In genomic region chr5:142596723-142597122, GRCm38 (mm10) we compare ENCODE assay signal across 16 mouse cellular contexts. TPM values are rescaled to one million over a fixed set of nuclear protein-coding genes. Genes with fewer than 3 reads are reported as not detected.
"Had no signal": no experiment of that assay in that cellular context is flagged by ENCODE, and none has a peak within 500 bp of the region (broad histone marks: within the 10 kb centered on the region; RNA-seq: fewer than 3 reads in every experiment).

No protein-coding gene starts in this region.

- DNase-seq: kidney, adult 18-20 months; kidney, postnatal 10 days; kidney, postnatal 4 days; lung, postnatal 14 days; right cerebral cortex, postnatal 14 days; thymus, postnatal 4 days had no signal

- H3K9ac ChIP-seq: limb, embryonic 12.5 days; lung, embryonic 15.5 days; midbrain, embryonic 15.5 days; stomach, embryonic 15.5 days had no signal

- H3K4me3 ChIP-seq: left cerebral cortex, adult 2 months; limb, embryonic 12.5 days; lung, embryonic 15.5 days; megakaryocyte, embryonic 14.5 days; midbrain, embryonic 15.5 days; stomach, embryonic 15.5 days had no signal

- H3K36me3 ChIP-seq: limb, embryonic 12.5 days; lung, embryonic 15.5 days; midbrain, embryonic 15.5 days; stomach, embryonic 15.5 days had no signal

- H3K4me1 ChIP-seq: lung, embryonic 15.5 days; midbrain, embryonic 15.5 days; stomach, embryonic 15.5 days had no signal

- H3K9me3 ChIP-seq: limb, embryonic 12.5 days; lung, embryonic 15.5 days; megakaryocyte, embryonic 14.5 days; midbrain, embryonic 15.5 days; stomach, embryonic 15.5 days had no signal

- H3K4me2 ChIP-seq: limb, embryonic 12.5 days; liver, embryonic 11.5 days; lung, embryonic 15.5 days; midbrain, embryonic 11.5 days; midbrain, embryonic 15.5 days; stomach, embryonic 15.5 days had no signal

- ATAC-seq: midbrain, embryonic 15.5 days had no signal

- H3K27me3 ChIP-seq: limb, embryonic 12.5 days; lung, embryonic 15.5 days; midbrain, embryonic 15.5 days; stomach, embryonic 15.5 days had no signal

- H3K27ac ChIP-seq: limb, embryonic 12.5 days; lung, embryonic 15.5 days; macrophage; midbrain, embryonic 15.5 days; stomach, embryonic 15.5 days had no signal

RNA-seq across cellular contexts. Expression of gene Mmd2, which starts 11.9 kb away (rescaled TPM):
- total RNA-seq: monocyte, adult 5-6 weeks had no signal
- polyA plus RNA-seq: macrophage had no signal

RNA-seq across cellular contexts. Expression of gene Radil, which starts 45.8 kb away (rescaled TPM):
- total RNA-seq: monocyte, adult 5-6 weeks had no signal
- polyA plus RNA-seq: macrophage had no signal
